Mouse (Mus musculus) intestine, postnatal 0 days (tissue): Measurements from ENCODE around the gene Slf2. TPM values are rescaled to one million over a fixed set of nuclear protein-coding genes. Genes with fewer than 3 reads are reported as not detected.

Experiments
- ATAC-seq: fragments of 200-750 bp; cut with Nextera tagmentation; 2 replicates; pipeline ENCODE4 v1.8.0; 2017; ENCODE audit warnings: mild to moderate bottlenecking, moderate TSS enrichment, moderate library complexity
- H3K27ac ChIP-seq: fragments of 300-500 bp; sonication (generic); 2 replicates; pipeline ENCODE4 v1.5.1; 2014; ENCODE audit warnings: mild to moderate bottlenecking, low read depth, low read length, moderate library complexity
- H3K27me3 ChIP-seq: fragments of 300-500 bp; sonication (generic); replicated peaks from 2 replicates; pipeline ENCODE4 v1.6.1; 2014; ENCODE audit warnings: low read length, mixed read lengths; ENCODE audit not compliant: control insufficient read depth, insufficient read depth
- H3K36me3 ChIP-seq: fragments of 300-500 bp; sonication (generic); 2 replicates; pipeline ENCODE4 v1.6.1; 2014; ENCODE audit warnings: mild to moderate bottlenecking, moderate library complexity; ENCODE audit not compliant: control insufficient read depth, insufficient read depth
- H3K4me1 ChIP-seq: fragments of 300-500 bp; sonication (generic); replicated peaks from 2 replicates; pipeline ENCODE4 v1.6.1; 2014; ENCODE audit warnings: antibody characterized with exemption, low read length, mixed read lengths; ENCODE audit not compliant: control insufficient read depth, insufficient read depth
- H3K4me2 ChIP-seq: fragments of 300-500 bp; sonication (generic); replicated peaks from 2 replicates; pipeline ENCODE4 v1.6.1; 2014; ENCODE audit warnings: low read depth, mild to moderate bottlenecking, moderate library complexity
- H3K4me3 ChIP-seq: fragments of 300-500 bp; sonication (generic); 2 replicates; pipeline ENCODE4 v1.5.1; 2014; ENCODE audit warnings: low read depth, low read length
- H3K9ac ChIP-seq: fragments of 300-500 bp; sonication (generic); 2 replicates; pipeline ENCODE4 v1.6.1; 2014; ENCODE audit warnings: mild to moderate bottlenecking, low read depth, low read length
- H3K9me3 ChIP-seq: fragments of 300-500 bp; sonication (generic); 2 replicates; pipeline ENCODE4 v1.6.1; 2016; ENCODE audit warnings: mixed run types; ENCODE audit not compliant: control insufficient read depth
- CTCF ChIP-seq: sonication (generic); IDR thresholded peaks from 2 replicates; pipeline ENCODE4 v1.5.1; 2016; ENCODE audit warnings: low read depth, mild to moderate bottlenecking, control low read depth, antibody characterized with exemption, moderate library complexity
- WGBS: fragments of 180-500 bp; shearing (Covaris S2); extraction: QIAGEN DNeasy Blood & Tissue Kit; methylation state at CpG from one replicate; pipeline ENCODE4 v1.1.7; 2014; 5-methylcytosine and 5-hydroxymethylcytosine counted together
- polyA plus RNA-seq: library from polyadenylated mRNA; unstranded; fragments of >200 nt; fragmentation: Nextera tagmentation; extraction: Ambion mirVana; gene quantifications from 2 replicates; pipeline ENCODE4 v1.2.1, GENCODE M21; 2015

Slf2 gene
- polyA plus RNA-seq, 1 experiment from 2014 or later, result 11.4 TPM

DNA sequence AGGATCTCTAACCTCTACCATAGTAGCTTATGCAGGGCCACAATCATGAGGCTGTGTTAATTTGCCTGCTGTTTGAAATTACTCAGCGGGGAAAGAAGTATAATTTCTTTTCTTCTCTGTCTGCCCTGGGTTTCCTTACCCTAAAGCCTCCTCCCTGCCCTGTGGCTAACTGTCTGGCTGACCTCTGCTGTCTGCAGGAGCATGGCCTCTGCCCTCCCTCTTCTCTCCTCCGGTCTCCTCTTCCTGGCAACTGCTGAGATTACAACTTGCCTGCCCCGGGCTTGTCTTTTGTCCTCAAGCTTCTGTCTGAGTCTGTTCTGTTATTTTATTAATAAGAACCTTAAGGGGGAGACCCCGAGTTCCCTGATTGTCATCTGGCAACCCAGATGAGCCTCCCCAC, 25.6 kb upstream of the Slf2 start:
- peaks cover 14% of the 10 kb centered on the region for H3K4me1 ChIP-seq
- no peaks in the 10 kb centered on the region for H3K27me3 ChIP-seq
- no peak overlapping the region for H3K9ac ChIP-seq
- no peaks in the 10 kb centered on the region for H3K9me3 ChIP-seq
- H3K27ac ChIP-seq, result no peak overlapping the region
- no peak for ATAC-seq
- H3K4me2 ChIP-seq, result no peak overlapping the region
- H3K4me3 ChIP-seq, result no peak overlapping the region
- H3K36me3 ChIP-seq, result no peaks in the 10 kb centered on the region
- TF ChIP-seq CTCF, result no peak
- 49% methylated on average over 4 of the region's 4 CpGs for WGBS

DNA sequence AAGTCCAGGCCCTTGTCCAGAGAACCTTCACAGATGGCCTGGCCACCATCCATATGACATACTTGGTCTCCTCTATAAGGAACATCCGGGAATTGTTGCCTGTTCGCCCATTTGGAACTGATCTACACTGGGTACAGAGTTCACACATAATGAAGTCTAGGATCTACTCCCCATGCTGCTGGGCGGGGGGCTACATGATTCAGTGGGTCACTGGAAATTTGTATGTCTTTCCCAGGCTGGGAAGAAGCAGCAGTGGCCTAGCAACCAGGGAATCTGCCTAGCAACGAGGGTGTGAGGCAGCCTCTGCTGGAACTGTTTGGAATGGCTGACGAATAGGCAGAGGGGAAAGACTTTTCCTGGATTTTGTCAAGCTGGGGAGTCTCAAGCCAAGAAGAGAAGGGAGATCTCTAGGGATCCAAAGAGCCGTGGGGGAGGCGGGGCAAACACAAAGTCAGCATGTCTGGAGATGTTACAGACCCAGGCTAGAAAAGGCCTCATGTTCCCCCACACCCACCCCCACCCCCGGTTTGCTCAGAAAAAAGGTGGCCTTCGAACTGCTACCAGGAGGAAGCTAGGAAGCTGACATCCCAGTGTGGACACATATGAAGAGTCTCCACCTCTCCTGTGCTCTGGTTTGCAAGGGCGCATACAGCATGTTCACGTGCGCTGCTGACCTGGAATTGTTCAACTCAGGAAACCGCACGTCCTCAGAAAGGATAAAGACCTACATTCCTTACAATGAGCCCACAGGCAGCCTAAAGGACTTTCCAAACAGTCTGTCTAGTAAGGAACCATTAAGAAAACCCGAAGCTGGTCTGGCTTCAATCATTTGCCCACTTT, 22.9 kb upstream of the Slf2 start:
- peak; percentile 40 for TF ChIP-seq CTCF
- Histone ChIP-seq H3K9ac (no peak overlapping the region), H3K36me3 (no peaks in the 10 kb centered on the region), H3K27me3 (no peaks in the 10 kb centered on the region), H3K27ac (peak overlapping the region; percentile 54), H3K9me3 (no peaks in the 10 kb centered on the region), H3K4me3 (no peak overlapping the region), H3K4me2 (no peak overlapping the region), H3K4me1 (0 out of 2 replicates have a peak, but pooled peaks cover 6% of the 10 kb centered on the region)
- ATAC-seq, result no peak
- WGBS, result 48% methylated on average over 15 of the region's 15 CpGs

DNA sequence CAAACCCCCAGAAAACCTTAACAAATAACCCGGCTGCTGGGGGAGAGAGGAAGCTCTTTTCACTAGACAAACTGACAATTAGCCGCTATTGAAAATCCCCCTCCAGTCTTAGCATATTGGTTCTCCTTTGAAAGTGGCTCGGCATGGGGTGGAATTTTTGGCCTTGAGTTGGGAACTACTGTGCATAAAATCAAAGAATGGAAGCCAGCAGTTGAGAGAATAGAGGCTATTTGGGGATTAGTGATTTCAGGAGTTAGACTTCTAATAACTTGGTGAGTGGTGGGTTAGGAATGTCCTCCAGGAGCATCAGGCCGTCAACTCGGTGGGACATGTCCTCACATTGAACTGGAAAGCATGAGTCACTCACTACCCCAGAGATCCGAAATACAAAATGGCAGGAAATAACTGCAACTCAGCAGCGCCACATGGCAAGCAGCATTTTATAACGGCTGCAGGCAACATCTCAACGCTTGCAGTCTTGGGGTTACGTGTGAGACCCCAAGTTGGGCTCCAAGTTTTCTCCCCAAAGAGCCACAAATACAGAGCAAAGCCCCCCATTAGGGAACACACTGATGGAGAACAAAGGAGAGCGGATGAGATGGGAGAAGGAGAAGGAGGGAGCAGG, 22.0 kb upstream of the Slf2 start:
- no peak for ATAC-seq
- WGBS, result 71% methylated on average over 11 of the region's 11 CpGs

DNA sequence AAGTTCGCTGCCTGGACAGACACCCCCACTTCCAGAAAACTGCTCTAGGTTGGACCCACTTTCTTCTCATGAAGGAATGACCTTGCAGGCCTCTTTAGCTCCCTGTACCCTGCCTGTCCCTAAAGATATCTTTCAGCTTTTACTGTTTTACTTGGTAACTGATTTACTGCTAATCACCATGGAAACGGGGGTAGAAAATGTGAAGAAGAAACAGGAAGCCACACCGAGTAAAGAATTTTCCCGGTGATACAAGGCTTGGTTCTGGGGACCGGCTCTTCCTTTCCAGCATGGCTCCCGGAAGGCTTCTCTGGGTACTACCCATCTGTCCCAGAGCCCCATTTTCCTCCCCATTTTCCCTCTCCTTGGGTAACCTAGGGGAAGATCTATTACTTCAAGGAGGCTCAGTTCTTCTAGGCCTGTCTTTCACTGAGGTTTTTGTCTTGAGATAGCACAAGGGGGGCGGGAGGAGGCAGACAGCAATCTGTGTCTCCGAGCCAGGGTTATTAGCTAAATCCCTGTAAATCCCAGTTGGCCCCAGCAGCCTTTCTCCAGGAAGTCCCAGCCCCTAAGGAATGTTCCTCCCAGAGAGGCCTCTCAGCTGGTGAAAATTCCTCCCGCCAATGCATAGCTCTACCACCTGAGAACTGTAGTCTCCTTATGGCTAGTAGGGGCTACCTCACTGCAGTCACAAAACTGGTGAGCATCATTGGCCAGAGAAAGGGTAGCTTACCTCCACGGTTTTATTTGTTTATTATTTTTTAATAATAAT, 16.3 kb upstream of the Slf2 start:
- H3K27ac ChIP-seq, result peak overlapping the region; percentile 88
- H3K4me3 ChIP-seq, result no peak overlapping the region; the same call in 1 of the 2 replicates
- 21% methylated on average over 10 of the region's 10 CpGs for WGBS
- TF ChIP-seq CTCF, result no peak
- H3K36me3 ChIP-seq, result no peaks in the 10 kb centered on the region
- peak; percentile 81 for ATAC-seq
- peak overlapping the region; percentile 49 for H3K4me2 ChIP-seq
- no peaks in the 10 kb centered on the region for H3K27me3 ChIP-seq
- no peaks in the 10 kb centered on the region for H3K9me3 ChIP-seq
- H3K9ac ChIP-seq, result no peak overlapping the region
- peaks cover 5% of the 10 kb centered on the region; the same call in 1 of the 2 replicates for H3K4me1 ChIP-seq

More for the DNA sequence above, 22.0 kb upstream of the Slf2 start:
- Histone ChIP-seq H3K36me3 (no peaks in the 10 kb centered on the region), H3K9me3 (no peaks in the 10 kb centered on the region), H3K9ac (no peak overlapping the region), H3K4me3 (no peak overlapping the region), H3K4me1 (0 out of 2 replicates have a peak, but pooled peaks cover 6% of the 10 kb centered on the region), H3K27ac (peak overlapping the region; percentile 54; the same call in 1 of the 2 replicates), H3K27me3 (no peaks in the 10 kb centered on the region), H3K4me2 (no peak overlapping the region)
- TF ChIP-seq CTCF, result no peak

DNA sequence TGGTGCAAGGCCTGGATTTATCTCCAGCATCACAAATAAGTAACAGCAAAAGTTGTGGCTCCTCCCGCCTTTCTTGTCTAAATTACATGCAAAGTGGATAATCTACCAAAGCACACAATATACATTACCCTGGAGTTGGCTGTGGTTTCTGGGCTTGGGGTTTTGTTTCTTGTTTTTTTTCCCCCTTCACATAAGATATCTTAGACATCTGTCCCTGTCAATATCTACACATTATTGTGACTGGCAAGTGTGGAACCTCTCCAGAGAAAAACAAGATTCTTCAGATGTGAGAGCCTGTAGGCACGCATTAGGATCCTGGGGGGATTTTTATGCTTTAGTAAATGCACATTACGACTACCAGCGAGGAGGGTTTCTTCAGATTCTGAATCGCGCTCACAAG, 12.8 kb upstream of the Slf2 start:
- H3K27me3 ChIP-seq, result no peaks in the 10 kb centered on the region
- no peak for ATAC-seq

More for the DNA sequence above, 12.8 kb upstream of the Slf2 start:
- Histone ChIP-seq H3K4me3 (no peak overlapping the region), H3K27ac (no peak overlapping the region), H3K4me1 (peaks cover 5% of the 10 kb centered on the region; the same call in 1 of the 2 replicates), H3K9ac (no peak overlapping the region), H3K36me3 (no peaks in the 10 kb centered on the region), H3K9me3 (no peaks in the 10 kb centered on the region), H3K4me2 (no peak overlapping the region)
- 91% methylated on average over 6 of the region's 6 CpGs for WGBS
- no peak for TF ChIP-seq CTCF
